9 mouse cellular contexts compared by ENCODE assay signal in genomic region chr1:51916276-51916675, GRCm38 (mm10). TPM values are rescaled to one million over a fixed set of nuclear protein-coding genes. Genes with fewer than 3 reads are reported as not detected.
DNase-seq lines count a peak whose midpoint lies in the region; ATAC-seq and TF ChIP-seq lines count a peak whose summit lies in the region.
"Had no signal": no experiment of that assay in that cellular context is flagged by ENCODE, and none has a peak within 500 bp of the region (broad histone marks: within the 10 kb centered on the region; RNA-seq: fewer than 3 reads in every experiment).

No protein-coding gene starts in this region.

- intact Hi-C loops in gastrocnemius, adult 2 months (cut with DNase I), result loop anchor here (5.0 kb wide), 1 partner anchor 129 kb away; no protein-coding TSS in a partner anchor

- peaks cover 40% of the 10 kb centered on the region for H3K4me1 ChIP-seq in E14TG2a.4 (replicated peaks; ENCODE audit: low read depth, low read length)
- peaks cover 11% of the 10 kb centered on the region; the same call in 1 of the 2 replicates for H3K4me1 ChIP-seq in heart, postnatal 0 days (ENCODE audit: control insufficient read depth, insufficient read depth)
- 0 out of 2 replicates have a peak, but pooled peaks cover 8% of the 10 kb centered on the region for H3K4me1 ChIP-seq in liver, embryonic 15.5 days (replicated peaks)

- no peak for TF ChIP-seq CTCF in gastrocnemius, adult 2 months (IDR thresholded peaks at IDR 0.05)
- TF ChIP-seq CTCF in E14TG2a.4 (conservative IDR thresholded peaks at IDR 0.05; ENCODE audit: low read length), result no peak
- no peak for TF ChIP-seq CTCF in heart, postnatal 0 days (IDR thresholded peaks at IDR 0.05; ENCODE audit: low read depth)

- H3K4me3 ChIP-seq in gastrocnemius, adult 2 months, result peak overlapping the region; percentile 92
- peak overlapping the region; percentile 98 for H3K4me3 ChIP-seq in E14TG2a.4 (replicated peaks; ENCODE audit: low read length)
- peak overlapping the region; percentile 73 for H3K4me3 ChIP-seq in heart, postnatal 0 days (ENCODE audit: low read depth, low read length)
- peak overlapping the region; percentile 61; the same call in 1 of the 2 replicates for H3K4me3 ChIP-seq in liver, embryonic 15.5 days (replicated peaks)

- H3K36me3 ChIP-seq in E14TG2a.4 (ENCODE audit: insufficient read depth, low read length), result no peaks in the 10 kb centered on the region
- no peaks in the 10 kb centered on the region for H3K36me3 ChIP-seq in heart, postnatal 0 days (replicated peaks; ENCODE audit: control insufficient read depth, insufficient read depth, low read length)
- no peaks in the 10 kb centered on the region for H3K36me3 ChIP-seq in liver, embryonic 15.5 days (replicated peaks)

- WGBS in heart, postnatal 0 days, result 72% methylated on average over 5 of the region's 5 CpGs
- 58% methylated on average over 5 of the region's 5 CpGs for WGBS in liver, embryonic 15.5 days (ENCODE audit: insufficient replicate concordance)

- no peak for DNase-seq in gastrocnemius, adult 2 months
- no peak for DNase-seq in gastrocnemius, adult 8-10 months (ENCODE audit: low spot score in 2 of 2)
- no peak for DNase-seq in heart, postnatal 0 days (ENCODE audit: low spot score)
- DNase-seq in embryo, embryonic 11 days, result no peak
- DNase-seq in spleen, adult 12 weeks (ENCODE audit: low spot score), result no peak
- DNase-seq in spleen, postnatal 4 days (ENCODE audit: low spot score in 2 of 2), result no peak

- no peaks in the 10 kb centered on the region for H3K9me3 ChIP-seq in E14TG2a.4 (ENCODE audit: low read length)
- no peaks in the 10 kb centered on the region for H3K9me3 ChIP-seq in heart, postnatal 0 days (replicated peaks; ENCODE audit: control insufficient read depth, low read length)
- H3K9me3 ChIP-seq in liver, embryonic 15.5 days (replicated peaks), result no peaks in the 10 kb centered on the region

- ATAC-seq in heart, postnatal 0 days (ENCODE audit: insufficient read depth, low read depth), result no peak
- no peak for ATAC-seq in liver, embryonic 15.5 days (ENCODE audit: insufficient read depth)
- ATAC-seq: activated CD4-positive, CD25-positive, alpha-beta regulatory T cell, adult 4 months had no signal

- peak overlapping the region; percentile 93 for H3K4me2 ChIP-seq in heart, postnatal 0 days (ENCODE audit: low read depth, low read length)
- H3K4me2 ChIP-seq in liver, embryonic 15.5 days, result peak overlapping the region; percentile 59

- H3K27ac ChIP-seq in gastrocnemius, adult 2 months, result peak overlapping the region; percentile 88; the same call in 1 of the 2 replicates
- no peak overlapping the region for H3K27ac ChIP-seq in heart, postnatal 0 days (ENCODE audit: low read depth)
- H3K27ac ChIP-seq in liver, embryonic 15.5 days (replicated peaks), result no peak overlapping the region

- H3K27me3 ChIP-seq in E14TG2a.4 (ENCODE audit: insufficient read depth, low read length), result peaks cover 23% of the 10 kb centered on the region
- no peaks in the 10 kb centered on the region for H3K27me3 ChIP-seq in heart, postnatal 0 days (ENCODE audit: control insufficient read depth, insufficient read depth, low read length)
- peaks cover 28% of the 10 kb centered on the region for H3K27me3 ChIP-seq in liver, embryonic 15.5 days

- no peak overlapping the region for H3K9ac ChIP-seq in heart, postnatal 0 days (replicated peaks; ENCODE audit: low read depth, low read length)
- H3K9ac ChIP-seq in liver, embryonic 15.5 days, result no peak overlapping the region

- no peak for TF ChIP-seq EP300 in heart, postnatal 0 days (IDR thresholded peaks at IDR 0.05; ENCODE audit: low read depth)

RNA-seq across cellular contexts. Expression of gene Myo1b, which starts 0.4 kb away (rescaled TPM):
- 10 to 100 TPM in 1 of 2 experiments, 1 to 10 TPM in 1; 8.8 to 13.1 TPM for total RNA-seq in gastrocnemius, adult 2 months (2021)
- 10 to 100 TPM in 1 of 4 experiments, 1 to 10 TPM in 3; 4.5 to 11.0 (median 6.0) TPM for total RNA-seq in gastrocnemius, adult 8-10 months (2022)
- 12.6 and 14.0 TPM in 2 replicates for total RNA-seq in heart, postnatal 0 days (2014; rRNA removed; ENCODE audit: low replicate concordance)
- 22.8 and 24.3 TPM in 2 replicates for polyA plus RNA-seq in heart, postnatal 0 days (2015; fragmentation: Nextera tagmentation; extraction: Ambion mirVana)
- 8.1 and 8.2 TPM in 2 replicates for polyA plus RNA-seq in liver, embryonic 15.5 days (2015; fragmentation: Nextera tagmentation; extraction: Ambion mirVana)
